Mouse (Mus musculus) embryonic facial prominence, embryonic 14.5 days (tissue): ENCODE measurements at regions not wholly inside any gene's neighbourhood (a gene's known extent, or its start where the extent isn't known, plus 50 kb on each side); places are given as distances from the start of the nearest gene placed in this dataset.
A peak's percentile ranks its signal among the peaks of the same experiment; 100 is the strongest.

Experiments used
- ATAC-seq: fragments of 200-750 bp; cut with Nextera tagmentation; 2 replicates; pipeline ENCODE4 v1.8.0; 2017; ENCODE audit warnings: low read depth, moderate number of reproducible peaks, moderate TSS enrichment
- DNase-seq: peaks from one replicate; pipeline ENCODE4 v3.0.0-alpha.2; 2015; ENCODE audit warnings: low spot score
- H3K27ac ChIP-seq: fragments of 300-500 bp; sonication (generic); replicated peaks from 2 replicates; pipeline ENCODE4 v1.5.1; 2014; ENCODE audit warnings: low read depth, mild to moderate bottlenecking, low read length, moderate library complexity
- H3K27me3 ChIP-seq: fragments of 300-500 bp; sonication (generic); replicated peaks from 2 replicates; pipeline ENCODE4 v1.6.1; 2014; ENCODE audit warnings: low read length; ENCODE audit not compliant: control insufficient read depth, insufficient read depth
- H3K36me3 ChIP-seq: fragments of 300-500 bp; sonication (generic); 2 replicates; pipeline ENCODE4 v1.6.1; 2014; ENCODE audit warnings: low read length, mixed read lengths; ENCODE audit not compliant: control insufficient read depth, insufficient read depth
- H3K4me1 ChIP-seq: fragments of 300-500 bp; sonication (generic); 2 replicates; pipeline ENCODE4 v1.6.1; 2014; ENCODE audit warnings: antibody characterized with exemption, low read length; ENCODE audit not compliant: control insufficient read depth, insufficient read depth
- H3K4me2 ChIP-seq: fragments of 300-500 bp; sonication (generic); 2 replicates; pipeline ENCODE4 v1.6.1; 2014; ENCODE audit warnings: low read depth, mild to moderate bottlenecking, low read length, moderate library complexity, mixed read lengths
- H3K4me3 ChIP-seq: fragments of 300-500 bp; sonication (generic); 2 replicates; pipeline ENCODE4 v1.5.1; 2014; ENCODE audit warnings: low read depth, mild to moderate bottlenecking, low read length
- H3K9ac ChIP-seq: fragments of 300-500 bp; sonication (generic); 2 replicates; pipeline ENCODE4 v1.6.1; 2014; ENCODE audit warnings: low read depth, mild to moderate bottlenecking, low read length, moderate library complexity, mixed read lengths
- H3K9me3 ChIP-seq: fragments of 300-500 bp; sonication (generic); 2 replicates; pipeline ENCODE4 v1.6.1; 2016; ENCODE audit warnings: low read length; ENCODE audit not compliant: control insufficient read depth
- WGBS: fragments of 180-500 bp; shearing (Covaris S2); extraction: QIAGEN DNeasy Blood & Tissue Kit; methylation state at CpG from one replicate; pipeline ENCODE4 v1.1.7; 2014; 5-methylcytosine and 5-hydroxymethylcytosine counted together

GRCm38 (mm10) chr8:42187083-42187482, 770.2 kb upstream of the Frg1 start:
- Histone ChIP-seq H3K27me3 (no peaks in the 10 kb centered on the region), H3K4me1 (no peaks in the 10 kb centered on the region), H3K4me2 (no peak overlapping the region), H3K9ac (no peak overlapping the region), H3K27ac (no peak overlapping the region), H3K4me3 (no peak overlapping the region), H3K9me3 (no peaks in the 10 kb centered on the region), H3K36me3 (no peaks in the 10 kb centered on the region)
- WGBS, result 73% methylated on average over 1 of the region's 1 CpGs
- DNase-seq, result no peak
- ATAC-seq, result no peak

GRCm38 (mm10) chr8:42183288-42183878, 766.5 kb upstream of the Frg1 start:
- Histone ChIP-seq H3K4me3 (no peak overlapping the region), H3K36me3 (no peaks in the 10 kb centered on the region), H3K9me3 (no peaks in the 10 kb centered on the region), H3K27ac (no peak overlapping the region), H3K4me2 (no peak overlapping the region), H3K27me3 (no peaks in the 10 kb centered on the region), H3K9ac (no peak overlapping the region), H3K4me1 (no peaks in the 10 kb centered on the region)
- WGBS, result 76% methylated on average over 4 of the region's 4 CpGs
- DNase-seq (peak; percentile 59), ATAC-seq (no peak)

DNA sequence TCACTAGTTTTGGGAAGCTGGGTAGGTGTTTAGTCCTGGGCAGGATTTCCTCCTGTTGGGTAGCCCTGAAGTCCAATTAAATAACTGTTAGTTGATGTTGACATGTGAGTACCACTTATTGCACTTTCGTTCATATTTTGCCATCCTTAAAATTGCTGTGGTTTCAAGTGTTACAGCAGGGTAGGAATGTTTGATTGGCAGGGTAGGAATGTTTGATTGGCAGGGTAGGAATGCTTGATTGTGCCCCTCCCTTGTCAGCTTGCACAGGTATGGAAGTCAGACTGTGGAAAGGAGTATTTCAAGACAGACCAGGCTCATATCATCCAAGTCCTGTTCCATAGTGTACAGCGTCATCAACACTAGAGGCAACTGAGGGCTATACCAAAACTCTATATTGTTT, 745.6 kb upstream of the Frg1 start:
- H3K4me1 ChIP-seq, result no peaks in the 10 kb centered on the region
- no peak for ATAC-seq
- H3K27ac ChIP-seq, result no peak overlapping the region
- H3K4me3 ChIP-seq, result no peak overlapping the region
- H3K9me3 ChIP-seq, result no peaks in the 10 kb centered on the region
- H3K4me2 ChIP-seq, result no peak overlapping the region
- H3K9ac ChIP-seq, result no peak overlapping the region
- H3K36me3 ChIP-seq, result no peaks in the 10 kb centered on the region
- DNase-seq, result no peak
- no peaks in the 10 kb centered on the region for H3K27me3 ChIP-seq
- WGBS, result 84% methylated on average over 2 of the region's 2 CpGs

- Histone ChIP-seq H3K9ac (no peak overlapping the region), H3K4me2 (no peak overlapping the region), H3K27me3 (no peaks in the 10 kb centered on the region), H3K9me3 (no peaks in the 10 kb centered on the region), H3K27ac (no peak overlapping the region), H3K36me3 (no peaks in the 10 kb centered on the region), H3K4me1 (no peaks in the 10 kb centered on the region), H3K4me3 (no peak overlapping the region)
- WGBS, result 70% methylated on average over 4 of the region's 4 CpGs
- ATAC-seq (no peak), DNase-seq (no peak)
Measured at GRCm38 (mm10) chr8:42157006-42157405, 740.1 kb upstream of the Frg1 start.

- Histone ChIP-seq H3K27me3 (no peaks in the 10 kb centered on the region), H3K4me1 (no peaks in the 10 kb centered on the region), H3K9ac (no peak overlapping the region), H3K4me3 (no peak overlapping the region), H3K36me3 (no peaks in the 10 kb centered on the region), H3K4me2 (no peak overlapping the region), H3K9me3 (no peaks in the 10 kb centered on the region), H3K27ac (no peak overlapping the region)
- ATAC-seq (no peak), DNase-seq (no peak)
- 23% methylated on average over 1 of the region's 1 CpGs for WGBS
Measured at GRCm38 (mm10) chr8:42156588-42156987, 739.7 kb upstream of the Frg1 start.

GRCm38 (mm10) chr8:42144685-42145084, 727.8 kb upstream of the Frg1 start:
- 0 out of 2 replicates have a peak, but pooled peaks cover 3% of the 10 kb centered on the region for H3K4me1 ChIP-seq
- H3K4me2 ChIP-seq, result no peak overlapping the region
- peak; percentile 45 for DNase-seq
- no peak overlapping the region for H3K4me3 ChIP-seq
- WGBS, result 48% methylated on average over 5 of the region's 5 CpGs
- no peaks in the 10 kb centered on the region for H3K27me3 ChIP-seq
- H3K36me3 ChIP-seq, result no peaks in the 10 kb centered on the region
- H3K27ac ChIP-seq, result no peak overlapping the region
- no peak overlapping the region for H3K9ac ChIP-seq
- ATAC-seq, result no peak
- H3K9me3 ChIP-seq, result no peaks in the 10 kb centered on the region

DNA sequence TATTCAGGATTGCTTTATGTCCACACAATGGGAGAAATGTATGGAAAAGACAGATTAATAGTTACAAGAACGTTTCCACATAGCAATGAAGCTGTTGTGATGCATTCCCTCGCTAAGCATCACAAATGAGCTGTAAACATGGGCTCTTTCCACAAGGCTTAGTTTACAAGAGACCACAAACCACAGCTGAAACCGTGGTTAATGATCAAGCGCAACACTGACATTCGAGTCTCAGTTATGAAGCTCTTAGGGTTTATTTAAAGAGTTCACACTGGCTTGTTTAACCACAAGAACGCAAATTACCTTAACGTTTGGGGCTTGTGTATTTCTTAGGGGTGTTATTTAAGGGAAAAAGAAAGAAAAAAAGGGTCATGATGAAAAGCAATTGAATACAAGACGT, 727.3 kb upstream of the Frg1 start:
- 40% methylated on average over 8 of the region's 8 CpGs for WGBS
- H3K36me3 ChIP-seq, result no peaks in the 10 kb centered on the region
- no peak overlapping the region for H3K4me3 ChIP-seq
- 0 out of 2 replicates have a peak, but pooled peaks have one; percentile 37 for ATAC-seq
- H3K4me1 ChIP-seq, result 0 out of 2 replicates have a peak, but pooled peaks cover 3% of the 10 kb centered on the region
- H3K27ac ChIP-seq, result no peak overlapping the region
- H3K9me3 ChIP-seq, result no peaks in the 10 kb centered on the region
- H3K9ac ChIP-seq, result no peak overlapping the region
- H3K27me3 ChIP-seq, result no peaks in the 10 kb centered on the region
- no peak overlapping the region for H3K4me2 ChIP-seq
- DNase-seq, result peak; percentile 80

- no peak overlapping the region for H3K4me3 ChIP-seq
- ATAC-seq (no peak), DNase-seq (no peak)
- H3K9me3 ChIP-seq, result no peaks in the 10 kb centered on the region
- 90% methylated on average over 2 of the region's 2 CpGs for WGBS
- H3K27me3 ChIP-seq, result no peaks in the 10 kb centered on the region
- no peak overlapping the region for H3K9ac ChIP-seq
- H3K4me1 ChIP-seq, result no peaks in the 10 kb centered on the region
- no peaks in the 10 kb centered on the region for H3K36me3 ChIP-seq
- no peak overlapping the region for H3K27ac ChIP-seq
- no peak overlapping the region for H3K4me2 ChIP-seq
Measured at GRCm38 (mm10) chr8:42107582-42107981, 690.7 kb upstream of the Frg1 start.

- ATAC-seq (no peak), DNase-seq (no peak)
- Histone ChIP-seq H3K9ac (no peak overlapping the region), H3K4me2 (no peak overlapping the region), H3K27me3 (no peaks in the 10 kb centered on the region), H3K27ac (no peak overlapping the region), H3K4me3 (no peak overlapping the region), H3K4me1 (no peaks in the 10 kb centered on the region), H3K9me3 (no peaks in the 10 kb centered on the region), H3K36me3 (no peaks in the 10 kb centered on the region)
- 53% methylated on average over 1 of the region's 1 CpGs for WGBS
Measured at GRCm38 (mm10) chr8:42069314-42069713, 652.4 kb upstream of the Frg1 start.
